Mouse (Mus musculus) thymus, postnatal 10 days (tissue): ENCODE measurements around the gene Psmd2.
"Not testable (repeated sequence)": the region's sequence is repeated elsewhere in the genome, so short reads cannot be mapped to it uniquely, and the experiment has no call there.

Experiments used
- DNase-seq, 2 experiments: peaks; one replicate each; pipeline ENCODE4 v3.0.0; 2021; ENCODE audit warnings: low spot score in 2 of 2

The Psmd2 gene

GRCm38 (mm10) chr16:20653315-20653714, 1.9 kb downstream of the Psmd2 start:
- DNase-seq: no peak

- no peak for DNase-seq
Measured at GRCm38 (mm10) chr16:20657661-20658060, 6.2 kb downstream of the Psmd2 start.

- not testable (repeated sequence) for DNase-seq
Measured at GRCm38 (mm10) chr16:20668013-20668412, 16.6 kb downstream of the Psmd2 start, which contains the start of gene Eif4g1. Eif4g1 (plus strand) TSS chr16:20668313.

- no peak for DNase-seq
Measured at GRCm38 (mm10) chr16:20670291-20670690, 18.8 kb downstream of the Psmd2 start.

- DNase-seq: no peak
Measured at GRCm38 (mm10) chr16:20671886-20672285, 20.4 kb downstream of the Psmd2 start.

- DNase-seq: peak; percentile 91 to 92
Measured at GRCm38 (mm10) chr16:20672500-20672902, 21.0 kb downstream of the Psmd2 start.

GRCm38 (mm10) chr16:20672965-20673705, 21.7 kb downstream of the Psmd2 start:
- DNase-seq: peak; percentile 43 to 56

- peak; percentile 12 to 25 for DNase-seq
Measured at GRCm38 (mm10) chr16:20673706-20674303, 22.4 kb downstream of the Psmd2 start.

GRCm38 (mm10) chr16:20675213-20675612, 23.8 kb downstream of the Psmd2 start:
- no peak for DNase-seq

- DNase-seq: no peak
Measured at GRCm38 (mm10) chr16:20676702-20677101, 25.2 kb downstream of the Psmd2 start.

- DNase-seq: no peak
Measured at GRCm38 (mm10) chr16:20677380-20677779, 25.9 kb downstream of the Psmd2 start.

- DNase-seq: no peak
Measured at GRCm38 (mm10) chr16:20677974-20678675, 26.7 kb downstream of the Psmd2 start.

GRCm38 (mm10) chr16:20690774-20691173, 39.3 kb downstream of the Psmd2 start:
- no peak for DNase-seq

- DNase-seq: no peak
Measured at GRCm38 (mm10) chr16:20691617-20692016, 40.2 kb downstream of the Psmd2 start.

- DNase-seq: no peak
Measured at GRCm38 (mm10) chr16:20692241-20692965, 41.0 kb downstream of the Psmd2 start.

- DNase-seq: peak; percentile 57 to 68
Measured at GRCm38 (mm10) chr16:20693111-20693701, 41.8 kb downstream of the Psmd2 start, which contains the start of gene Fam131a. Fam131a (plus strand) TSS chr16:20693241.

GRCm38 (mm10) chr16:20694781-20695180, 43.3 kb downstream of the Psmd2 start:
- DNase-seq: no peak

- no peak for DNase-seq
Measured at GRCm38 (mm10) chr16:20695622-20696323, 44.3 kb downstream of the Psmd2 start.

GRCm38 (mm10) chr16:20699266-20699665, 47.8 kb downstream of the Psmd2 start:
- no peak for DNase-seq

GRCm38 (mm10) chr16:20700036-20700435, 48.6 kb downstream of the Psmd2 start:
- no peak for DNase-seq

- no peak for DNase-seq
Measured at GRCm38 (mm10) chr16:20701316-20701715, 49.9 kb downstream of the Psmd2 start.
